In the genomic region with DNA sequence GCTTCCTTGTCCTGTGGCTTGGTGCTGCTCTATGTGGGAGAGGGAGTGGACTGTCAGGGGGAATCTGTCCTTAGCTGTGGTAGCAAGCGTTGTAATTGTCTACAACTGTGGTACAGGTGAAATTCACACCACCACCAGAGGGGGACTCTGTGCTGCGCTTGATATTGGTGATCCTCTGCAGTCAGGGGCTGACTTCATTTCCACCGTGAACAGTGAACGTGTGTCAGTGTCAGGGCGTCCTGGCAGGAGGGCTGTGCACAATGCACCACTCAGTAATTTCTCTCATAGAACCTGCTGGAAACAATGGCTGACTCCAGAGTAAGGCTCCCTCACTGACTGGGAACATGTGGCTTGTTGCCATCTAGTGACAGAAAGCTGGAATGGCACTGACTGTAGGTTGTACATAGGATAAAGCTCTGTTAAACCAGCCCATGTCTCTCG, we compare ENCODE assay signal across 8 mouse cellular contexts.
DNase-seq lines count a peak whose midpoint lies in the region; ATAC-seq lines count a peak whose summit lies in the region.

No protein-coding gene starts in this region.

- 26% methylated on average over 6 of the region's 6 CpGs for WGBS in limb, embryonic 10.5 days
- 20% methylated on average over 6 of the region's 6 CpGs for WGBS in midbrain, embryonic 13.5 days

- H3K27ac ChIP-seq in limb, embryonic 10.5 days, result no peak overlapping the region
- no peak overlapping the region for H3K27ac ChIP-seq in midbrain, embryonic 13.5 days

- DNase-seq in heart, adult 18-20 months, result peak; percentile 32 to 55
- DNase-seq in heart, postnatal 25 days (ENCODE audit: low spot score), result no peak
- peak; percentile 23 for DNase-seq in cerebellum, adult 8-10 months
- DNase-seq in kidney, adult 18-20 months, result peak; percentile 41
- DNase-seq in limb, embryonic 10.5 days (ENCODE audit: low spot score), result peak; percentile 54
- DNase-seq in testis, postnatal 10 days (ENCODE audit: low spot score), result peak; percentile 50

- no peak overlapping the region for H3K4me3 ChIP-seq in limb, embryonic 10.5 days
- no peak overlapping the region for H3K4me3 ChIP-seq in midbrain, embryonic 13.5 days (replicated peaks)

- no peaks in the 10 kb centered on the region for H3K9me3 ChIP-seq in limb, embryonic 10.5 days (replicated peaks)
- no peaks in the 10 kb centered on the region for H3K9me3 ChIP-seq in midbrain, embryonic 13.5 days

- peak; percentile 91 for ATAC-seq in frontal cortex, adult (ENCODE audit: low TSS enrichment)
- peak; percentile 94 for ATAC-seq in midbrain, embryonic 13.5 days

- no peak overlapping the region for H3K9ac ChIP-seq in midbrain, embryonic 13.5 days (replicated peaks)

- H3K4me2 ChIP-seq in midbrain, embryonic 13.5 days (replicated peaks), result no peak overlapping the region

- no peaks in the 10 kb centered on the region for H3K4me1 ChIP-seq in limb, embryonic 10.5 days
- no peaks in the 10 kb centered on the region for H3K4me1 ChIP-seq in midbrain, embryonic 13.5 days (replicated peaks)

- H3K36me3 ChIP-seq in limb, embryonic 10.5 days, result no peaks in the 10 kb centered on the region
- H3K36me3 ChIP-seq in midbrain, embryonic 13.5 days, result no peaks in the 10 kb centered on the region

- intact Hi-C loops in heart, postnatal 25 days (cut with DNase I), result loop anchor here (5.0 kb wide), 1 partner anchor 186 kb away; no protein-coding TSS in a partner anchor

- H3K27me3 ChIP-seq in limb, embryonic 10.5 days (ENCODE audit: low read depth, poor library complexity, severe bottlenecking), result no peaks in the 10 kb centered on the region
- peaks cover 3% of the 10 kb centered on the region; the same call in 1 of the 2 replicates for H3K27me3 ChIP-seq in midbrain, embryonic 13.5 days
